Mouse (Mus musculus): Measurements from ENCODE around the gene Fam166a. TPM values are rescaled to one million over a fixed set of nuclear protein-coding genes. Genes with fewer than 3 reads are reported as not detected.

Gene Fam166a
- total and polyA plus RNA-seq, 2 experiments from 2014 or later, result not detected

DNA sequence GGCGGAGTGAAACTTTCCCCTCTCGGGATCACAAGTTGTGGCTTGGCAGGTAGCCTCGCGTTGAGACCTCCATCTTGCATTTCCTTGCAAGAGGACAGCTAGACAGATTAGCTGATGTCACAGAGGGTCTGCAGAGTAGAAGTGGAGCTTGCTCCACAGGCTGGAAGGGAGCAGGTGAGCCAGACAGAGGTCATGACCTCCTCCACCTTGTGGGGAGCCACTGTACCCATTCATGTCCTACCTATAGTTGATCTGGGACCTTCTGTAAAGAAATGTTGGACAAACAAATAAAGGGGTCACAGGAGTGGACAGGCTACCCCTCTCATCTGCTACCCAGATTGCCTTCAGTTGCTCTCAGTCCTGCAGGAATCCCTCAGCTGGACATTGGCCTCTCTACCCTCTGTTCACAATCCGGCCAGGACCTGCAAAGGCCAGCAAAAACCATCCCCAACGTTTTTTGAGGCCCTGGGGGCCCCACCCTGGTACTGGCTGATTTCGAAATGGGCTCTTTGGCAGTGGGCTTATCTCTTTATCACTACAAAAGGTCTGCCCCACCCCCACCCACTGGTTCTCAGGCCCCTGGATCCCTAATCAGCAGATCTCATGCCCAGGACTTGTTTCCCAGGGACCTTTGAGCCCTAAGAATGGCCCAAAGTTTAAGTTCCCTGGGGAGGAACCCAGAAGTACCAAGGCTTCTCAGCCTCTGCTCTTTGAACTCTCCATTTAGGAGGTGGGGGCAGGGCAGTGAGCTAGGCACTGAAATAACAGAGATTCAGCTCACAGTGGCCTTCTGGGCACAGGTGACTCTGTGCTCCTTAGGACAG is 43.5 kb upstream of the Fam166a start:
- Histone ChIP-seq H3K4me1 (ENCODE audit: insufficient read depth, low read length) (peaks cover 16% of the 10 kb centered on the region), H3K4me3 (ENCODE audit: low read length) (no peak overlapping the region), H3K36me3 (ENCODE audit: insufficient read depth, low read length) (no peaks in the 10 kb centered on the region), H3K9ac (replicated peaks; ENCODE audit: low read length) (no peak overlapping the region), H3K27me3 (ENCODE audit: insufficient read depth, low read length) (no peaks in the 10 kb centered on the region), H3K27ac (no peak overlapping the region), H3K4me2 (ENCODE audit: low read depth, low read length) (no peak overlapping the region), H3K9me3 (ENCODE audit: low read length) (no peaks in the 10 kb centered on the region)
- DNase-seq (ENCODE audit: low spot score), result no peak
- ATAC-seq, result no peak
- TF ChIP-seq CTCF (IDR thresholded peaks at IDR 0.05; ENCODE audit: low read depth), result no peak
- WGBS, result 66% methylated on average over 7 of the region's 7 CpGs

DNA sequence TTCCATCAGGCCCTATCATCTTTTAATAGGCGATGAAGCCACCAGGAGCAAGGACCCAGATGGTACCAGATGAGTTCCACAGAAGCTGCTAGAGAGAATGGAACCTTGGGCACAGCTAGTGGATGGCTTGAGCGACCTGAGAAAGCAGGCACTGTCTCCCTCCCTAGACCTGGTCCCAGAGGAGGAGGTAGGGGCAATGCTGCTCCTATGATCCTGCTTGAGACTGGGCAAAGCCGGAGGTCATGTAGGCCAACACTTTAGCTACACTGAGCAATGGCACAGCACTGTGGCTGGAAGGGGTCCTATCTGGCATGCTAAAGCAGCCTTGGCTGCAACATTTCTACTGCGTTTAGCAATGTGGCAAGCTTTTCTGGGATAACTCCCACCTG is 42.9 kb upstream of the Fam166a start:
- peaks cover 16% of the 10 kb centered on the region for H3K4me1 ChIP-seq (ENCODE audit: insufficient read depth, low read length)
- no peaks in the 10 kb centered on the region for H3K36me3 ChIP-seq (ENCODE audit: insufficient read depth, low read length)
- H3K27me3 ChIP-seq (ENCODE audit: insufficient read depth, low read length), result no peaks in the 10 kb centered on the region
- no peak overlapping the region for H3K27ac ChIP-seq
- TF ChIP-seq CTCF (IDR thresholded peaks at IDR 0.05; ENCODE audit: low read depth), result no peak
- H3K9me3 ChIP-seq (ENCODE audit: low read length), result no peaks in the 10 kb centered on the region
- no peak overlapping the region for H3K9ac ChIP-seq (replicated peaks; ENCODE audit: low read length)
- 86% methylated on average over 4 of the region's 4 CpGs for WGBS
- no peak overlapping the region for H3K4me3 ChIP-seq (ENCODE audit: low read length)
- DNase-seq (ENCODE audit: low spot score), result no peak
- no peak for ATAC-seq
- H3K4me2 ChIP-seq (ENCODE audit: low read depth, low read length), result no peak overlapping the region

DNA sequence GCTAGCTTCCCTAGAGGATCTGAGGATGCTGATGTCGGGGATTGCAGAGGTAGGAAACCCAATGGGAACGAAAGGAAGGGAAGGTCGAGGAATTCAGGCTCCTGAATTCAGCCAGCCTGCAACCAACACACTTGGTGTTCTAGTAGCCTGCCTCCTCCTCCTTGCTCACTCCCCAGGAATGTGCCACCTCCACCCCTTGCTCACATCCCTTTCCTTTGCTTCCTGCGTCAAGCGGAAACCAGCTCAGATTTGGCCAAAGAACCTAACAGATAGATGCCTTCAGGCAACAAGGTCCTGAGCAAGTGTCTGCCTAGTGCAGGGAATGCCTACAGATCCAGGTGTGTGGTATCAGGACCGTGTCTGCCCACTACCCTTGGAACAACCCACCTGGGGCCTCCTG is 42.0 kb upstream of the Fam166a start:
- Histone ChIP-seq H3K9ac (replicated peaks; ENCODE audit: low read length) (no peak overlapping the region), H3K4me3 (ENCODE audit: low read length) (no peak overlapping the region), H3K4me1 (ENCODE audit: insufficient read depth, low read length) (peaks cover 16% of the 10 kb centered on the region), H3K27ac (peak overlapping the region; percentile 81; the same call in 1 of the 2 replicates), H3K36me3 (ENCODE audit: insufficient read depth, low read length) (no peaks in the 10 kb centered on the region), H3K4me2 (ENCODE audit: low read depth, low read length) (no peak overlapping the region), H3K27me3 (ENCODE audit: insufficient read depth, low read length) (no peaks in the 10 kb centered on the region), H3K9me3 (ENCODE audit: low read length) (no peaks in the 10 kb centered on the region)
- WGBS, result 71% methylated on average over 6 of the region's 6 CpGs
- DNase-seq (ENCODE audit: low spot score) (no peak), ATAC-seq (no peak)
- TF ChIP-seq CTCF (IDR thresholded peaks at IDR 0.05; ENCODE audit: low read depth), result no peak

DNA sequence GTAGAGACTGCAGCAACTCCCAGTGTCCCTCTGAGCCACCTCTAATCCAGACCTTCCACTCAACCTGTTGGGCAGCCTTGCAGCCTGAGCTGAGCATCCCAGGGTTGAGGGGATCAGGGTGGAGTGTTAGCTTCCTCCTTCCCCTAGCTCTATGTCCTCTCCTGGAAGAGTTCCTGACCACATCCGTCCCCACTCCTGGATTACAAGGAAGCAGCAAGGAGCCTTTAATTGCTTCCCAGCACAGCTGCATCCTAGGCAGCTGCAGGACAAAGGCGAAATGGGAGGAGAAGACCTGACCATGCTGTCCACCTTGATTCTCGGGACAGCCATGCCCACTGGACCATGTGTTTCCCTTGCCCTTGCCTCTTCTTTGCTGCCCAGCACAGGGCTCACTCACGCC is 41.5 kb upstream of the Fam166a start:
- no peak for DNase-seq (ENCODE audit: low spot score)
- no peak for TF ChIP-seq CTCF (IDR thresholded peaks at IDR 0.05; ENCODE audit: low read depth)
- Histone ChIP-seq H3K4me2 (ENCODE audit: low read depth, low read length) (peak overlapping the region; percentile 28; the same call in 1 of the 2 replicates), H3K9me3 (ENCODE audit: low read length) (no peaks in the 10 kb centered on the region), H3K9ac (replicated peaks; ENCODE audit: low read length) (0 out of 2 replicates have a peak overlapping the region, but pooled peaks have one; percentile 1), H3K36me3 (ENCODE audit: insufficient read depth, low read length) (no peaks in the 10 kb centered on the region), H3K4me1 (ENCODE audit: insufficient read depth, low read length) (peaks cover 16% of the 10 kb centered on the region), H3K27ac (peak overlapping the region; percentile 81), H3K4me3 (ENCODE audit: low read length) (no peak overlapping the region), H3K27me3 (ENCODE audit: insufficient read depth, low read length) (no peaks in the 10 kb centered on the region)
- ATAC-seq, result no peak
- 33% methylated on average over 4 of the region's 4 CpGs for WGBS

DNA sequence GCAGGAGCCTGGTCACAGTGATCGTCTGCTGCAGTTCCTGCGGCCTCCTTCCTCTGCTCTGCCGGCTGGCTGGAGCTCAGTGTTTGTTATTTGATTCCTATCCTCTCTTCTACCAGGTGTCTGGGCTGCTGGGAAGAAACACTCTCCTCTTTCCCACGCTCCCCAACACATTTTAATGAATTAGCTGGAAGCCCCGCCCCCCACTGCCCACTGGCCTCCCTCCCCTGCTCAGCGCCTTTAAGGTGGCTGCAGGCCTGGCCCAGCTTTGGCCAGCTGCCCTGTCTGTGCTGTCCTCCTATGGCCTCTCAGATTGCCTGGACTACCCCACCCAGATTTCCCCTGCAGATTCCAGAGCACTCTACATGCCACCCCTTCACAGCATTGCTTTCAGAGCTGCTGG is 40.9 kb upstream of the Fam166a start:
- peak; percentile 78 for DNase-seq (ENCODE audit: low spot score)
- peak; percentile 44 for ATAC-seq
- Histone ChIP-seq H3K9me3 (ENCODE audit: low read length) (no peaks in the 10 kb centered on the region), H3K36me3 (ENCODE audit: insufficient read depth, low read length) (no peaks in the 10 kb centered on the region), H3K27ac (peak overlapping the region; percentile 81), H3K4me3 (ENCODE audit: low read length) (no peak overlapping the region), H3K4me2 (ENCODE audit: low read depth, low read length) (peak overlapping the region; percentile 28; the same call in 1 of the 2 replicates), H3K4me1 (ENCODE audit: insufficient read depth, low read length) (peaks cover 16% of the 10 kb centered on the region), H3K27me3 (ENCODE audit: insufficient read depth, low read length) (no peaks in the 10 kb centered on the region), H3K9ac (replicated peaks; ENCODE audit: low read length) (peak overlapping the region; percentile 35; the same call in 1 of the 2 replicates)
- 10% methylated on average over 6 of the region's 6 CpGs for WGBS
- TF ChIP-seq CTCF (IDR thresholded peaks at IDR 0.05; ENCODE audit: low read depth), result no peak

DNA sequence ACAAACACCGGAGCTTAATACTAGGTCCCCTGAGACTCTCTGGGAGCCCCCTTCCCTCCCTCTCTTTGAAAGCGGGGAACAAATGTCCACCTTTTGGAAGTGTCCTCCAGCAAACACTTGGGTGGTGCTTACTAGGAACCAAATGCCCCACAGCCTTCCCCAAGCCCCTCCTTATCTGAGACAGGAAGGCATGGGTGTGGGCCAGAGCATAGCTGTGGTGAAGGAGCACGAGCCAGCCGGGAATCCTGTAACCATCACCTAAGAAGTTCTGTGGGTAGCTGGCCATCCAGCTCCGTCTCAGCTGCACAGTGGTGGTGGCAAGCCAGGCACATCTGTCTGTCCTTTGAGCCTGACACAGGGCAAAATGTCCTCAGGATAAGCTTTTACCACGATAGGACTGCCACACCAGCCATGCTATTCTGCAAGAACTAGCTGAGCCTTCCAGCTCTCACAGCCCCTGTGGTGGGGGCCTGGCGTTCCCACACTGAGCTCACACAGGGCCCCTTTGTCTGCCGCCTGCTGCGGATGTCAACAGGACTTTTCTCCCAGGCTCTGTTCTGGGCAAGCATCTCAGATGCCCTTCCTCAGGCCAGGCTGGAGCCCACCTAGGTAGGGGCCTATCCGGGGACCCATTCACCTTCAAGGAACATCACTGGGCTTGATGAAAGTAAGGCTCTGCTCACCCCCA is 40.1 kb upstream of the Fam166a start:
- peak overlapping the region; percentile 81 for H3K27ac ChIP-seq
- H3K9ac ChIP-seq (replicated peaks; ENCODE audit: low read length), result peak overlapping the region; percentile 35; the same call in 1 of the 2 replicates
- peak; percentile 68 for DNase-seq (ENCODE audit: low spot score)
- peaks cover 18% of the 10 kb centered on the region for H3K4me1 ChIP-seq (ENCODE audit: insufficient read depth, low read length)
- H3K36me3 ChIP-seq (ENCODE audit: insufficient read depth, low read length), result no peaks in the 10 kb centered on the region
- no peak overlapping the region for H3K4me3 ChIP-seq (ENCODE audit: low read length)
- peak; percentile 30; the same call in 1 of the 2 replicates for ATAC-seq
- TF ChIP-seq CTCF (IDR thresholded peaks at IDR 0.05; ENCODE audit: low read depth), result no peak
- H3K4me2 ChIP-seq (ENCODE audit: low read depth, low read length), result peak overlapping the region; percentile 28; the same call in 1 of the 2 replicates
- 24% methylated on average over 10 of the region's 10 CpGs for WGBS
- H3K9me3 ChIP-seq (ENCODE audit: low read length), result no peaks in the 10 kb centered on the region
- no peaks in the 10 kb centered on the region for H3K27me3 ChIP-seq (ENCODE audit: insufficient read depth, low read length)
